Mouse (Mus musculus): ENCODE measurements around the gene Taf3.

GRCm38 (mm10) chr2:9887636-9888035 is 160.8 kb downstream of the Taf3 start:
- TF ChIP-seq CTCF (IDR thresholded peaks at IDR 0.05; ENCODE audit: extremely low read depth, insufficient read length, insufficient replicate concordance, low read depth, low read length) (no peak), POLR2A (IDR thresholded peaks at IDR 0.05; ENCODE audit: low read depth, low read length) (no peak)
